Mouse (Mus musculus) heart, postnatal 0 days (tissue): ENCODE results near the gene Duox1.

Source experiments
- CTCF ChIP-seq: IDR thresholded peaks from 2 replicates; pipeline ENCODE4 v1.5.1; 2016; ENCODE audit warnings: antibody characterized with exemption, control low read depth, low read depth
- EP300 ChIP-seq: IDR thresholded peaks from 2 replicates; pipeline ENCODE4 v1.6.1; 2016; ENCODE audit warnings: antibody characterized with exemption, low read depth

GRCm38 (mm10) chr2:122312722-122313417 lies 2.6 kb upstream of the Duox1 start:
- TF ChIP-seq CTCF, result peak; percentile 52
- TF ChIP-seq EP300, result no peak
